8 mouse cellular contexts compared by ENCODE assay signal in genomic region chr19:22916643-22917344, GRCm38 (mm10).
DNase-seq lines count a peak whose midpoint lies in the region; ATAC-seq and TF ChIP-seq lines count a peak whose summit lies in the region.

No protein-coding gene starts in this region.

- no peaks in the 10 kb centered on the region for H3K27me3 ChIP-seq in hindbrain, embryonic 13.5 days
- no peaks in the 10 kb centered on the region for H3K27me3 ChIP-seq in lung, postnatal 0 days (replicated peaks; ENCODE audit: insufficient read depth, low read length)

- no peak overlapping the region for H3K27ac ChIP-seq in hindbrain, embryonic 13.5 days
- peak overlapping the region; percentile 83 for H3K27ac ChIP-seq in lung, postnatal 0 days (ENCODE audit: low read length)

- peaks cover 11% of the 10 kb centered on the region for H3K4me1 ChIP-seq in hindbrain, embryonic 13.5 days (replicated peaks)
- H3K4me1 ChIP-seq in lung, postnatal 0 days (ENCODE audit: insufficient read depth, low read depth, low read length): peaks cover 7% of the 10 kb centered on the region; the same call in 1 of the 2 replicates

- peak; percentile 93 for ATAC-seq in hindbrain, embryonic 13.5 days (ENCODE audit: low FRiP score)
- ATAC-seq in lung, postnatal 0 days: peak; percentile 97
- no peak for ATAC-seq in erythroblast, adult 5-6 weeks (replicated peaks; ENCODE audit: low FRiP score, poor library complexity, severe bottlenecking)

- TF ChIP-seq EP300 in lung, postnatal 0 days (IDR thresholded peaks at IDR 0.05): peak; percentile 98

- peak; percentile 62 for DNase-seq in R1 (ENCODE audit: low read depth, low spot score)
- peak; percentile 100 for DNase-seq in cerebellum, postnatal 14 days
- DNase-seq in gastrocnemius, adult 18-20 months (ENCODE audit: low spot score): peak; percentile 100
- peak; percentile 78 to 92 for DNase-seq in layer of hippocampus, postnatal 25 days (ENCODE audit: extremely low spot score in 1 of 2, low spot score in 1 of 2)
- DNase-seq in lung, postnatal 0 days (ENCODE audit: low spot score): peak; percentile 97
- DNase-seq in right cerebral cortex, adult 2 months (ENCODE audit: low spot score in 2 of 2): peak; percentile 88 to 94

- peak overlapping the region; percentile 55; the same call in 1 of the 2 replicates for H3K4me2 ChIP-seq in hindbrain, embryonic 13.5 days
- H3K4me2 ChIP-seq in lung, postnatal 0 days (replicated peaks; ENCODE audit: low read depth, low read length): peak overlapping the region; percentile 54

- H3K9ac ChIP-seq in hindbrain, embryonic 13.5 days: no peak overlapping the region
- H3K9ac ChIP-seq in lung, postnatal 0 days (replicated peaks; ENCODE audit: low read depth): 0 out of 2 replicates have a peak overlapping the region, but pooled peaks have one; percentile 34

- TF ChIP-seq CTCF in lung, postnatal 0 days (IDR thresholded peaks at IDR 0.05): peak; percentile 27; the same call in 1 of the 2 replicates

- no peaks in the 10 kb centered on the region for H3K36me3 ChIP-seq in hindbrain, embryonic 13.5 days
- H3K36me3 ChIP-seq in lung, postnatal 0 days (ENCODE audit: insufficient read depth, low read length): no peaks in the 10 kb centered on the region

- whole genome bisulfite sequencing in hindbrain, embryonic 13.5 days: 45% methylated on average over 18 of the region's 18 CpGs
- 8% methylated on average over 18 of the region's 18 CpGs for WGBS in lung, postnatal 0 days

- H3K4me3 ChIP-seq in hindbrain, embryonic 13.5 days: no peak overlapping the region
- no peak overlapping the region for H3K4me3 ChIP-seq in lung, postnatal 0 days (ENCODE audit: low read depth, low read length)

- H3K9me3 ChIP-seq in hindbrain, embryonic 13.5 days: no peaks in the 10 kb centered on the region
- H3K9me3 ChIP-seq in lung, postnatal 0 days (ENCODE audit: low read length): no peaks in the 10 kb centered on the region
